Mouse (Mus musculus): ENCODE data around the gene Cntd1. TPM values are rescaled to one million over a fixed set of nuclear protein-coding genes. Genes with fewer than 3 reads are reported as not detected.

Gene Cntd1
- polyA plus RNA-seq, 1 experiment from 2014 or later, result 1.1 TPM

DNA sequence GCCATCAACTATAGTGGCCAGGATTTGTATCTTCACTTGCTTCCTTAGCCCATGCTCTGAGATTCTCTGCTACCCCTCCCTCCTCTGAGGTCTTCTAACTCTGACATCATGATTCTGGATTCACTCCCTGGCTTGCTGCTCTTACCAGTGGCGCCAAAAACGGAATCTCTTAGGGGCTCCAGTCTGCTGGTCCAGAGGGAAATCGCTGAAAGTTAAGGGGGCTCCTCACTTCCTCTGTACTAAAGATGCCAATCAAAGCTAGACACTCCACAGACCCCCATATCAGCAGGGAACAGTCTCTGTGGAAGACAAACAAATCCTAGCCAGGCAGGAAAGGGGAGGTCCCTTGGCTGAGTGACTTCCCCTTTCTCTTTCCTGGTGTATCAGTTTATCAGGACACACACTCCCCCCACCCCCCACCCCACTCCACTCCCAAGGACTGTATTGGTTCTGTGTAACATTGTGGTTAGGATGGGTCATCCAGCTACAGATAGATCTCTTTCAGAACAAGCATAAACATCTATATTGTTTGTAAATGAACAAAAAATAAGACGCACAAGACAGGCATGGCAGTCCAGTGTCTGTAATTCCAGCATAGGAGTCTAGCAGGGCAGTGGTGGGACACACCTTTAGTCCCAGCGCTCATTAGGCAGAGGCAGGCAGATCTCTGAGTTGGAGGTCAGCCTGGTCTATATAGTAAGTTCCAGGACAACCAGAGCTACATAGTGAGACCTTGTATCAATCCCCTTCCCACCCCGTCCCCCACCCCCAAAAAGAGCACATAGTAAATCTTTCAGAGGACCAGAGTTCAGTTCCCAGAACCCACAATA lies 46.6 kb upstream of the Cntd1 start:
- H3K4me3 ChIP-seq (ENCODE audit: low read depth, low read length), result peak overlapping the region; percentile 27
- H3K36me3 ChIP-seq (ENCODE audit: insufficient read depth, low read length), result no peaks in the 10 kb centered on the region
- peak; percentile 88 for DNase-seq (ENCODE audit: low spot score)
- H3K9me3 ChIP-seq (ENCODE audit: low read length), result no peaks in the 10 kb centered on the region
- H3K4me1 ChIP-seq (ENCODE audit: insufficient read depth, low read depth, low read length), result peaks cover 7% of the 10 kb centered on the region; the same call in 1 of the 2 replicates
- ATAC-seq, result peak; percentile 83
- H3K27ac ChIP-seq (ENCODE audit: low read length), result peak overlapping the region; percentile 93
- no peaks in the 10 kb centered on the region for H3K27me3 ChIP-seq (replicated peaks; ENCODE audit: insufficient read depth, low read length)
- TF ChIP-seq EP300 (IDR thresholded peaks at IDR 0.05) (peak; percentile 98), CTCF (IDR thresholded peaks at IDR 0.05) (no peak)
- WGBS, result 39% methylated on average over 6 of the region's 6 CpGs
- H3K9ac ChIP-seq (replicated peaks; ENCODE audit: low read depth), result no peak overlapping the region
- peak overlapping the region; percentile 52 for H3K4me2 ChIP-seq (replicated peaks; ENCODE audit: low read depth, low read length)

DNA sequence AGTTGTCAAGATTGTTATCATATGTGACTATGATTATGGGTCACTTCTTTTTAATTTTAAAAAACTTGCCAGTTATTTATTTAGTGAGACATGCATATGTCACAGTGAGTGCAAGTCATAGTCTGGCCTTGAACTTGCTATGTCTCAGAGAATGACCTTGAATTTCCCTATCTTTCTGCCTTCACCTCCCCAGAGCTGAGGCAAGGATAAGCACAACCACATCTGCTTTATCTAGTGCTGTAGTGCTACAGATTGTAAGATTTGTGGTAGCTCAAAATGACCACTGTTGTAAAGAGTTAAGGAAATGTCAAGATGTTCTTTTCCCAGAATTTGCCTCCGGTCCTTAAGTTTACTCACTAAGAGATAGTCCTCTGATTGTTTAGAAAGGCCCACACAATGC lies 45.6 kb upstream of the Cntd1 start:
- Histone ChIP-seq H3K36me3 (ENCODE audit: insufficient read depth, low read length) (no peaks in the 10 kb centered on the region), H3K27ac (ENCODE audit: low read length) (no peak overlapping the region), H3K4me1 (ENCODE audit: insufficient read depth, low read depth, low read length) (peaks cover 7% of the 10 kb centered on the region; the same call in 1 of the 2 replicates), H3K4me2 (replicated peaks; ENCODE audit: low read depth, low read length) (no peak overlapping the region), H3K9ac (replicated peaks; ENCODE audit: low read depth) (no peak overlapping the region), H3K9me3 (ENCODE audit: low read length) (no peaks in the 10 kb centered on the region), H3K4me3 (ENCODE audit: low read depth, low read length) (no peak overlapping the region), H3K27me3 (replicated peaks; ENCODE audit: insufficient read depth, low read length) (no peaks in the 10 kb centered on the region)
- no peak for TF ChIP-seq CTCF (IDR thresholded peaks at IDR 0.05)
- no peak for TF ChIP-seq EP300 (IDR thresholded peaks at IDR 0.05)
- no peak for ATAC-seq
- no peak for DNase-seq (ENCODE audit: low spot score)
- WGBS, result 45% methylated on average over 1 of the region's 1 CpGs

DNA sequence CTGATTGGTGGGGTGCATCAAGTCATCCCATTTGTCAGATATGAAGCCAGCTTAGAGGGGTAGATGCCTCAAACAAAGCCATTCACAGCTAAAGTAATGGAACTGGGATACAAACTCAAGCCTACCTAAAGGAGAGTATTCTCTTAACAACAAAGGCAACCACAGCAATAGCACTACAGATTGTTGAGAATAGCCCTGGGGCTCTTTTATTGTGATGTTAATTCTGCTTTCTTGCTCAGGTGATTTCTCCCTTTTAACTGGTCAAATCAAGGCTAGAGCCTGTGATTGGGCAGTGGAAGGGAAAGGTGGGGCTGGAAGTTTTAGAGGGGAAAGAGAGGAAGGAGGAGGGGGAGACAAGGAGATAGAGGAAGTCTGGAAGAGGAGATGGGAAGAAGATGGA lies 44.7 kb upstream of the Cntd1 start:
- no peak for TF ChIP-seq EP300 (IDR thresholded peaks at IDR 0.05)
- no peak for TF ChIP-seq CTCF (IDR thresholded peaks at IDR 0.05)
- no peak overlapping the region for H3K4me2 ChIP-seq (replicated peaks; ENCODE audit: low read depth, low read length)
- H3K9me3 ChIP-seq (ENCODE audit: low read length), result no peaks in the 10 kb centered on the region
- H3K9ac ChIP-seq (replicated peaks; ENCODE audit: low read depth), result no peak overlapping the region
- H3K36me3 ChIP-seq (ENCODE audit: insufficient read depth, low read length), result no peaks in the 10 kb centered on the region
- no peak overlapping the region for H3K4me3 ChIP-seq (ENCODE audit: low read depth, low read length)
- no peak overlapping the region for H3K27ac ChIP-seq (ENCODE audit: low read length)
- H3K27me3 ChIP-seq (replicated peaks; ENCODE audit: insufficient read depth, low read length), result no peaks in the 10 kb centered on the region
- no peak for DNase-seq (ENCODE audit: low spot score)
- no peak for ATAC-seq
- H3K4me1 ChIP-seq (ENCODE audit: insufficient read depth, low read depth, low read length), result peaks cover 7% of the 10 kb centered on the region; the same call in 1 of the 2 replicates

DNA sequence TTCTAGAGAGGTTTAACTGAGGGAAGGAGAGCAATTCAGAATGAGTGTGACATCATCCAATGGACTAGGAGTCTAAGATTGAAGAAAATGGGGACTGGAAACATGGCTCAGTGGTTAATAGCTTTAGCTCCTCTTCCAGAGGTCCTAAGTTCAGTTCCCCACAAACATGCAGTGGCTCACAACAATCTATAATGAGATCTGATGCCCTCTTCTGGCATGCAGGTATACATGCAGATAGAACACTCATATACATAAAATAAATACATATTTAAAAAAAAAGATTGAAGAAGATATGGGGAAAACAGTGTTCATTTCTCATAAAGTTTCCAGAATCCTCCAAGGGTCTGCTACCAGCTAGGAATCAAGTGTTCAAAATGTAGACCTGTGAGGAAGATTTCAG lies 43.4 kb upstream of the Cntd1 start:
- ATAC-seq (no peak), DNase-seq (ENCODE audit: low spot score) (no peak)
- H3K4me2 ChIP-seq (replicated peaks; ENCODE audit: low read depth, low read length), result no peak overlapping the region
- H3K27ac ChIP-seq (ENCODE audit: low read length), result no peak overlapping the region
- H3K9me3 ChIP-seq (ENCODE audit: low read length), result no peaks in the 10 kb centered on the region
- H3K4me1 ChIP-seq (ENCODE audit: insufficient read depth, low read depth, low read length), result 0 out of 2 replicates have a peak, but pooled peaks cover 4% of the 10 kb centered on the region
- H3K9ac ChIP-seq (replicated peaks; ENCODE audit: low read depth), result no peak overlapping the region
- H3K4me3 ChIP-seq (ENCODE audit: low read depth, low read length), result no peak overlapping the region
- no peaks in the 10 kb centered on the region for H3K27me3 ChIP-seq (replicated peaks; ENCODE audit: insufficient read depth, low read length)
- H3K36me3 ChIP-seq (ENCODE audit: insufficient read depth, low read length), result no peaks in the 10 kb centered on the region
- 0 out of 2 replicates have a peak, but pooled peaks have one; percentile 14 for TF ChIP-seq CTCF (IDR thresholded peaks at IDR 0.05)
- TF ChIP-seq EP300 (IDR thresholded peaks at IDR 0.05), result no peak

DNA sequence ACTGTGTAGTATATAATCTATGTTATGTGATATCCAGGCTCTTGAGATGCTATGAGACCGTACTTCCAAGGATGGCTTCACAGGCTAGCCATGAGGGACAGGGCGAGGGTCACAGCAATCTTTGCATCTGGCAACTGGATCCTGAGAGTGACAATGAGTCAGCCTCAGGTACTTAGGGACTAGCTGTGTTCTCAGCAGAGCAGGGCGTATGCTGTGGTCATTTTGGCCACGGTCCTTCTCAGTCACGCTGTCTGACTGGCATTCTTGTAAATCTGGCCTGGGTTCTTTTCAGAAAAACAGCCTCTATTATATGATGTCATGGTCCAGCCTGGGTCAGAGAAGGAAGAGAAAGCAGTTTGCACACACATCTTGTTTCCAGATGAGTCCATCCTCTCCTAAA lies 42.0 kb upstream of the Cntd1 start:
- Histone ChIP-seq H3K9me3 (ENCODE audit: low read length) (no peaks in the 10 kb centered on the region), H3K27ac (ENCODE audit: low read length) (no peak overlapping the region), H3K27me3 (replicated peaks; ENCODE audit: insufficient read depth, low read length) (no peaks in the 10 kb centered on the region), H3K4me1 (ENCODE audit: insufficient read depth, low read depth, low read length) (no peaks in the 10 kb centered on the region), H3K36me3 (ENCODE audit: insufficient read depth, low read length) (no peaks in the 10 kb centered on the region), H3K9ac (replicated peaks; ENCODE audit: low read depth) (no peak overlapping the region), H3K4me2 (replicated peaks; ENCODE audit: low read depth, low read length) (no peak overlapping the region), H3K4me3 (ENCODE audit: low read depth, low read length) (no peak overlapping the region)
- ATAC-seq, result no peak
- no peak for TF ChIP-seq CTCF (IDR thresholded peaks at IDR 0.05)
- TF ChIP-seq EP300 (IDR thresholded peaks at IDR 0.05), result no peak
- no peak for DNase-seq (ENCODE audit: low spot score)
- whole genome bisulfite sequencing, result 94% methylated on average over 5 of the region's 5 CpGs

DNA sequence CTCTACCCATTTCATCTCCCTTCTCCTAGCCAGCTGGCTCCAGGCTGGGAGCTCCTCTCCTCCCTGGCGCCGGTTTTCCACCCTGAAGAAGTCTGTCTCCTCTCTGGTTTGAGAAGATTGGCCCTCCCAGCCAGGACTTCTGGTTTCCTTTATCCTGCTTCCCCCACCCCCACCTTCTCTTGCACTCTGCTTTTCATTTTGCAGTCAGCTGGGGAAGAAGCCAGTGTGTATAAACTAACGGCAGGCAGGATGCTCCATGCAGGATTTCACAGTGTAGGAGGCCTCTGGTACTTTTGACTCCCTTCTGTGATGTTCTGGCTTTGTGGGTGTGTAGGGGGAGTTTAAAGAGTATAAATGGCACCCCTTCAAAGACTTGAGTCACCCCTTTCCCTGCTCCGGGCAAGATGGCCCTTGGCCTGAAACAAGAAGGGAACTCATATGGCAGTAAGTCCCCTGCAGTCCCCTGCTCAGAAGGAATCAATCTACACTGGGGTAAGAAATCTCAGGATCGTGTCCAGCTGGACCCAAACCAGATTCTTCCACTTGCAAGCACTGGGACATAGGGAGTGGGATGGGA lies 40.7 kb upstream of the Cntd1 start:
- Histone ChIP-seq H3K9ac (replicated peaks; ENCODE audit: low read depth) (no peak overlapping the region; the same call in 1 of the 2 replicates), H3K27me3 (replicated peaks; ENCODE audit: insufficient read depth, low read length) (no peaks in the 10 kb centered on the region), H3K4me3 (ENCODE audit: low read depth, low read length) (no peak overlapping the region), H3K27ac (ENCODE audit: low read length) (peak overlapping the region; percentile 69), H3K4me1 (ENCODE audit: insufficient read depth, low read depth, low read length) (no peaks in the 10 kb centered on the region), H3K4me2 (replicated peaks; ENCODE audit: low read depth, low read length) (no peak overlapping the region), H3K9me3 (ENCODE audit: low read length) (no peaks in the 10 kb centered on the region), H3K36me3 (ENCODE audit: insufficient read depth, low read length) (no peaks in the 10 kb centered on the region)
- TF ChIP-seq CTCF (IDR thresholded peaks at IDR 0.05), result no peak
- TF ChIP-seq EP300 (IDR thresholded peaks at IDR 0.05), result no peak
- peak; percentile 65 for ATAC-seq
- WGBS, result 34% methylated on average over 5 of the region's 5 CpGs
- peak; percentile 25 for DNase-seq (ENCODE audit: low spot score)

Data from lung, postnatal 0 days (tissue).